Mouse (Mus musculus) embryonic facial prominence, embryonic 10.5 days (tissue): ENCODE data around the gene Slc6a8. TPM values are rescaled to one million over a fixed set of nuclear protein-coding genes. Genes with fewer than 3 reads are reported as not detected.

Experiments
- polyA plus RNA-seq: library from polyadenylated mRNA; unstranded; fragments of >200 nt; fragmentation: Nextera tagmentation; extraction: Ambion mirVana; gene quantifications from 2 replicates; pipeline ENCODE4 v1.2.1, GENCODE M21; 2016

The Slc6a8 gene
- polyA plus RNA-seq, 1 experiment from 2014 or later: 5.6 TPM

Other genes with a start within 250 kb of the Slc6a8 start
- gene Trex2, start 237.8 kb upstream of the Slc6a8 start, polyA plus RNA-seq: 0.15 TPM in 1 of 2 replicates, not detected in the other
- gene Haus7, start 214.1 kb upstream of the Slc6a8 start, polyA plus RNA-seq: 94.0 and 99.8 TPM in 2 replicates
- gene Bgn, start 189.5 kb upstream of the Slc6a8 start, polyA plus RNA-seq: 15.7 and 19.3 TPM in 2 replicates
- 0.25 and 0.39 TPM in 2 replicates for gene Atp2b3, start 170.1 kb upstream of the Slc6a8 start, polyA plus RNA-seq
- 109 and 139 TPM in 2 replicates for gene Dusp9, start 33.7 kb upstream of the Slc6a8 start, polyA plus RNA-seq
- 6.6 and 7.4 TPM in 2 replicates for gene Pnck, start 13.0 kb upstream of the Slc6a8 start, polyA plus RNA-seq
- gene Bcap31, start 43.0 kb downstream of the Slc6a8 start, polyA plus RNA-seq: 152 and 153 TPM in 2 replicates
- gene Abcd1, start 43.4 kb downstream of the Slc6a8 start, polyA plus RNA-seq: 8.1 and 10.4 TPM in 2 replicates
- 0.08 and 0.14 TPM in 2 replicates for gene Plxnb3, start 83.9 kb downstream of the Slc6a8 start, polyA plus RNA-seq
- gene Srpk3, start 101.3 kb downstream of the Slc6a8 start, polyA plus RNA-seq: 1.00 and 2.0 TPM in 2 replicates
- 175 and 176 TPM in 2 replicates for gene Idh3g, start 113.7 kb downstream of the Slc6a8 start, polyA plus RNA-seq
- gene Ssr4, start 113.9 kb downstream of the Slc6a8 start, polyA plus RNA-seq: 101 and 107 TPM in 2 replicates
- gene Pdzd4, start 151.8 kb downstream of the Slc6a8 start, polyA plus RNA-seq: 0.65 and 0.79 TPM in 2 replicates
- 0.05 and 0.07 TPM in 2 replicates for gene Avpr2, start 219.0 kb downstream of the Slc6a8 start, polyA plus RNA-seq
- 8.0 and 8.2 TPM in 2 replicates for gene L1cam, start 223.0 kb downstream of the Slc6a8 start, polyA plus RNA-seq
- gene Arhgap4, start 248.7 kb downstream of the Slc6a8 start, polyA plus RNA-seq: 2.1 and 2.6 TPM in 2 replicates
- 169 and 181 TPM in 2 replicates for gene Naa10, start 248.8 kb downstream of the Slc6a8 start, polyA plus RNA-seq